Mouse (Mus musculus): ENCODE results near the gene Sbk3.
A peak's percentile ranks its signal among the peaks of the same experiment; 100 is the strongest.

Sbk3 gene

GRCm38 (mm10) chr7:4993347-4993998 lies 22.5 kb upstream of the Sbk3 start:
- DNase-seq (ENCODE audit: low spot score): no peak

DNA sequence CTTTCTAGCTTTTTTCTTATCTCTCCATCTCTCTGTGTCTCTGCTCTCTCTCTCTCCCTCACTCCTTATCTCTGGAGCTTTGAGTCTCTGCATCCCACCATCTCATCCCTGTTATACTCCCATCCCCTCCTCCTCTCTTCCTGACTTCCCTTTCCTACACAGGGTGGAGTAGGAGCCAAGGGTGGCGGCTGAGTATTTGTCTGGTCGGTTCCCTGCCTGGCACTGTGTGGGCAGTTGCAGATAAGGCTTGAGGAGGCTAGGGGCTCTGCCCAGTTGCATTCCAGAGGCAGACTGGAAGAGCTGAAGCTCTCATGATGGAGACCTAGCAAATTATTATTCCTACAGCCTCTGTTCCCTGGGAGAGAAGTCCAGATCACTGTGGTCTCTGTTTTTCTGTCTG lies 17.3 kb upstream of the Sbk3 start:
- DNase-seq (ENCODE audit: low spot score): no peak

GRCm38 (mm10) chr7:4976832-4977231 lies 5.9 kb upstream of the Sbk3 start:
- no peak for DNase-seq (ENCODE audit: low spot score)

GRCm38 (mm10) chr7:4975455-4975854 lies 4.5 kb upstream of the Sbk3 start:
- DNase-seq (ENCODE audit: low spot score): no peak

DNA sequence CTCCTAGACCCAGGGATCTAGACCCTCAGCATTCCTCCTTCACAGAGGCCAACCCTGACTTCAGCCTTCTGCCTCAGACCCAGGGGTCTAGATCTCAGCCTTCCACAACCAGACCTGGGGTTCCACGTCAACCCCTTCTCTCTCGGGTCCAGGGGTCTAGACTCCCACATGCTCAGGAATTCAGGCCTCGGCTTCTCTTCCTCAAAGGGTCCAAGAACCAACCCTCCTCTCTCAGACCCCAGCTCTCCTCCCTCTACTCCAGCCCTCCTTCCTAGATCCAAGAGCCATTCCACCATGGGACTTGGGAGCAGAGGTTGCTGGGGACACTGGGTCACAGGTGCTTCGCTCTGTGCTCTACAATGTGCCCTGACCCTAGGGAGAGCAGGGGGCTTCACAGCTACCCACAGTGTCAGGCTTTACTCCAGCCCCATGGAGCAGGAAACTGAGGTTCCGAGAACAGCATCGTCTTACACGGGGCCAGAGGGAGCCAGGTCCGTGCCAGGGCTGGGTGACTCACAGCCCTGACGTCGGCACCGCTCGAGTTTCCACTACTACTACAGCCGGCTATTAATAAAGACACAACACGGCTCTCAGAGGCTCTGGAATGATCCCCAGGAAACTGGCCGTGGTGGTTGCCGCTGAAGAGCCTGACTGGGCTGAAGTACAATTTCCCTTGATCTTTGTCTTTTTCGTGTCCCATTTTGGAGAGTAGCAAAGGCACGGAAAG lies 1.5 kb upstream of the Sbk3 start:
- no peak for DNase-seq (ENCODE audit: low spot score)

GRCm38 (mm10) chr7:4971710-4972109 lies 742 bp upstream of the Sbk3 start:
- no peak for DNase-seq (ENCODE audit: low spot score)

DNA sequence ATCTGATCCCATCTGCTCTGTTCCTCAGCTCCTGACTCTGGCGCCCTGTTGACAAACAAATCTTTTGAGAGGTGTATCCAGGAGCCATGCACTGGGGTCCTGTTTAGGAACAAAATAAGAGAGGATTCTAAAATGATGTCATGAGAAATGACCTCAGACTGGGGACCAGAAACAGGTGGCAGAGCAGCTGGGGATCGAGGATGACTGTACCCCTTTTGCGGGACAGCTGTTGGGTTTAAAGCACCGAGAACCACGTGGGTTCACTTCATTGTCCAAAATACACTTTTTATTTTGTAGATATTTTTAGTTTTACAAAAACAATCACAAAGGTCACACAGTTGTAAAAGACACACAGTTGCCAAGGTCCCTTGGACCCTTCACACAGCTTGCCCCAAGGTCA lies 6.0 kb downstream of the Sbk3 start:
- DNase-seq (ENCODE audit: low spot score): no peak

- peak; percentile 57 for DNase-seq (ENCODE audit: low spot score)
Measured at GRCm38 (mm10) chr7:4964272-4964671, 6.7 kb downstream of the Sbk3 start, which contains the start of gene Sbk2. Gene Sbk2, minus strand, starts transcription at chr7:4964406.

DNA sequence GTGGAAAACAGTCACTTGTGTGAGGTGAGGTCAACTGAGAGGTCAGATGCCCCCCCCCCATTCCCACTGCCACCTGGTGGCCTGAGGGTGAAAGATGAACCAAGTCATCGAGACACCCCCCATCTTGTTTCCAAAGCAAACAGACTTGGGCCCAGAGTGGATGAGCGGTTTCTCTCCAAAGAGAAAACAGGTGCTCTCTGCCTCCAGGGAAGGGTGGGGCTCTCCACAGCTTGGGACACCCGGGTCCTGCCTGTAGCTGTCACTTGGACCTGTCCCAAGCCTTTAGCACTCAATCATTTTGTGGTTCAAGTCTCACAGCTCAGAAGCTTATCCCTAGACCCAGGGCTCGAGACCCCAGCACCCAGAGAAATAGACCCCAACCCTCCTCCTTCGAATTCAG lies 7.4 kb downstream of the Sbk3 start:
- DNase-seq (ENCODE audit: low spot score): no peak

DNA sequence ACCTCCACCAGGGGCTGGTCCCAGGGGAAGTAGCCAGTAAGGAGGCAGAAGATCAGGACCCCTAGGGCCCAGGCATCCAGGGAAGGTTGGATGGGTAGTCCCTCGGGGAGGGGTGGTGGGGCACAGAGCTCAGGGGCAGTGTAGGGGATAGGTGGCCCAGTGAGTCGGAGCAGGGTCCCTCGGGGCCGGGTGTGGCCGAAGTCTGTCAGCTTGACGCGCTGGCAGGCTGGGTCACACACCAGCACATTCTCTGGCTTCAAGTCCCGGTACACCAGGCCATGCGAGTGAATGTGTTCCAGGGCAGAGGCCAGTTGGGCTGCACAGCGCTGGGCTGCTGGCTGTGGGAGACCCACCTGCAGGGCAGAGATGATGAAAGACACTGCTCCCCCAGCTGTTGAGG lies 13.6 kb downstream of the Sbk3 start:
- DNase-seq (ENCODE audit: low spot score): no peak

DNA sequence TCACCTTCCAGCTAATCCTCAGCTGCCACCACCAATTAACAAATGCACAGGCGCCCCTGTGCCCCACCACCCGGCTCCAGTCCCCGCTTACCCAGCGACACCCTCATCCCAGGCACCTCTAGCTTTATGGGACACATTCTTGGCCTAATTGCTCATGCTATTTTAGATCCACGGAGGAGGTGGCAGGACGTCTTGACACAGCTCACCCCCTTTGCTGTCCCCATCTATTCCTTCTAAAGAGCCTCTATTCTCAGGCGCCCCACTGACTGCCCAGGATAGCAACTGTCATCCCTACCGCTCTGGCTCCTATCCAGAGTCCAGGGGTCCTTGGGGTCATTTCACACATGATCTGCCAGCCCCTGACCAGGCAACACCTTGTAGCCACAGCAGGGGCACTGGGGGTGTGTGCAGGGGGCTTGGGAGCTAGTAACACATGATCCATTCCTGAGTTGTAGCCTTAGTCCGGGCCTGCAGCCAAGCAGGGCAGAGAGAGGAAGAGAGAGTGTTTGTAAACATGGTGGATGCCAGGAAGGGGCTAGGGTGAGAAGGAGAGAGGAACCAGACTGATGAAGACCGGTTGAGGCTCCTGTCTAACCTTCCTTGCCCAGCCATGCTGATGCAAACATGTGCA lies 17.0 kb downstream of the Sbk3 start:
- no peak for DNase-seq (ENCODE audit: low spot score)

GRCm38 (mm10) chr7:4950561-4951342 lies 20.2 kb downstream of the Sbk3 start:
- DNase-seq (ENCODE audit: low spot score): no peak

DNA sequence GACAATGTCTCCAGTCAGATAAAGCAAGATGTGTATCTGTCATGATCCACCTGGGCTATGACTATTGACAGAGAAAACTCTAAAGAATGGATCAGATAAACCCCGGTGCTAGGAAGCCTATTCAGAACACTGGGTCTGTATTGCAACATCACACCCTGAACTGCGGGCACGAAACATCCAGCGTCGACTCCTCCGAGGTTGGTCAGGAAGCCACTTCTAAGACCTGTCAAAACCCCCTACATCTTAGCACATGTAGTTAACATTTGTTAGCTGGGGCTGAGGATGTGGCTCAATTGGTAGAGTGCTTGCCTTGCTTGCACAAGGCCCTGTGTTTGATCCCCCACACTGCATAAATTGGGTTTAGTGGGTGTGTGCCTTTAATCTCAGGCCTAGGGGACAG lies 22.6 kb downstream of the Sbk3 start:
- no peak for DNase-seq (ENCODE audit: low spot score)

DNA sequence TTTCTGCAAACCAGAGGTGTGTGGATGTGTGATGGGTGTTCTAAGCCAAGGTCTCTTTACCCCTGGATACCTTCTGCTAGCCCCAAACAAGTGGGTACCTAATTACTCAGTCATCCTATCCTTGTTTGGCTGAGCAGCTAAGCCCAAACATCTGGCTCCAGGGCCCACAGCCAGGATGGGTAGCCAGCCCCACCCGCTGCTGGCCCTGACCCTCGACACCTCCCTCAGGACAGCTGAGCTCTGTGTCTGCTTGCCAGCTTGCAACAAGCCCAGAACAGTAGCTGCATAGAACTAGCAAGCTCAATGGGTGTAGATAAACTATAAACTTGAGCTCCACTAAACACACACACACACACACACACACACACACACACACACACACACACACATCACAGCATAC lies 23.1 kb downstream of the Sbk3 start:
- DNase-seq (ENCODE audit: low spot score): no peak

GRCm38 (mm10) chr7:4943223-4943815 lies 27.6 kb downstream of the Sbk3 start:
- peak; percentile 96 for DNase-seq (ENCODE audit: low spot score)

DNA sequence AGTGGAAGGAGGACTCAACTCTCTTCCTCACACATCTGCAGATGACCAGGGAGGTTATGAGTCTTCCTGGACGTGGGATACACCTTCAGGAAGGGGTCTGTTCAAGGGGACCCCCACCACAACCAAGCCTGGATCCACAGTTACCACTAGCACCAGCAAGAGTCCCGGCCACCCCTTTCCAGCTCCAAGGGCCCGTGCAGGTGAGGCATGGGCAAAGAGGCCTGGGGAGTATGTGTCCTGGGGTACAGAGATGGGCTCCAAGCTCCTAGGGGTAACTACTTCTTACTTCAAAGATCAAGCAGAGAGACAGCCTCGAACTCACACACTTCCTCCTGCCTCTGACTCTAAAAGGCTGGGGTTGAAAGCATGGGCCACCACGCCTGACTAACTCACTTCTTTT lies 28.3 kb downstream of the Sbk3 start:
- no peak for DNase-seq (ENCODE audit: low spot score)

DNA sequence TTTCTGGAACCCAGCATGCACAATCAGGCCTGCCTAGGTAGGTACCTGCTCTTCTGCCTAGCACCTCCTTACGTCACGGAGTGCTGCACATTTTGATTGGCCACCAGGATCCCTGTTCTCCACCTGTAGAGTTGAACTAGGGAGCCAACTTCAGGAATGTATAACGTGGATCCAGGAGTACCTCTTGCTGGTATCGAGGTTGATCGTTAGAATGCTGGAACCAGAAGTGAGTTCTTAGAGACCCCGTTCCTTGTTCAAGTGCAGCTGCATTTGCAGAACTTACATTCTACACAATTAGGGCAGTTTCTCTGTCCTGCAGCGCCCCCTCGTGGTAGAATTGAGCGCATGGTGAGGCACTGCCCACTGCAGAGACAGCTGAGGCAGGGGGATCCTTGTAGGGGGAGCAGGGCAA lies 30.9 kb downstream of the Sbk3 start:
- DNase-seq (ENCODE audit: low spot score): peak; percentile 71

GRCm38 (mm10) chr7:4938456-4938855 lies 32.5 kb downstream of the Sbk3 start:
- no peak for DNase-seq (ENCODE audit: low spot score)

GRCm38 (mm10) chr7:4937392-4937791 lies 33.6 kb downstream of the Sbk3 start:
- no peak for DNase-seq (ENCODE audit: low spot score)

DNA sequence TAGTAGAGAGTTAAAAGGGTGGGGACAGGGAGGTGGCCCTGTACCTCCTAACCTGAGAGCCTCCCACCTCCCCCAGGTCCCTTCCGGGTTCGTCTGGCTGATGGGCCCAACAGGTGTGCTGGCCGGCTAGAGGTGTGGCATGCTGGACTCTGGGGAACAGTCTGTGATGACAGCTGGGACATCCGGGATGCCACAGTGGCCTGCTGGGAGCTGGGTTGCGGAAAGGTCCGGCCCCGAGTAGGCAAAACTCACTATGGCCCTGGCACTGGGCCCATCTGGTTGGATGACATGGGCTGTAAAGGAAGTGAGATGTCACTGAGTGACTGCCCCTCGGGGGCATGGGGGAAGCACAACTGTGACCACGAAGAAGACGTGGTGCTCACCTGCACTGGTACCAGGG lies 34.1 kb downstream of the Sbk3 start:
- DNase-seq (ENCODE audit: low spot score): no peak

DNA sequence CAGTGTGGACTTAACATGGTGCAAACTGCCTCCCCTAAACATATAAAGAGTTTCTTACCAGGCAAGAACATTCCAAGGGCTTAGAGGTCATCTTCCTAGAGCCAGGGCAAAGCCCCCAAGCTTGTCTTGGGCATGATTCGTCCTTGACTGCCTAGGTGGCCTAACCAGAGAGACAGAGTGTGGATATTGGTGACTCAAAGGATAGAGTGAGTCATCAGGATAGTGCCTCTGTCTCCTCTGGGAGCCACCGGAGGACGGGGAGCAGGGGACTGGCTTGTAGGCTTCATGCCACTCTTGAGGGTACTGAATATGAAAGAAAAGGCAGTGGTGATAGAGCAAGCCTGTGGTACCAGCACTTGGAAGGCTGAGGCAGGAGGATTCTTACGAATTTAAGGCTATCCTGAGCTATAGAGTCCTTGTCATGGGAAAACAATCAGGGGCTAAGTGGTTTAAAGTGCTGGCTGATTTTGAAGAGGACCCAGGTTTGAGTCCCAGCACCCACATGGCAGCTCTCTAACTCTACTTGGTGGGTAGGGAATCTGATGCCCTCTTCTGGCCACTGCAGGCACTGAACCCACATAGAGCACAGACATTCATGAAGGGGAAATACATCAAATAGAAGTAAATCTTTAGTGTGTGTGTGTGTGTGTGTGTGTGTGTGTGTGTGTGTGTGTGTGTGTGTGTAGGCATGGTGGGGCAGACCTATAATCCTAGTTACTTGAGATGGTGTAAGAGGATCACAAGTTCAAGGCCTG lies 36.6 kb downstream of the Sbk3 start:
- DNase-seq (ENCODE audit: low spot score): no peak
